Mouse (Mus musculus): ENCODE data around the gene Rundc3b.
A peak's percentile ranks its signal among the peaks of the same experiment; 100 is the strongest.

The Rundc3b gene

GRCm38 (mm10) chr5:8622596-8623231, at the start of gene Rundc3b:
Gene Rundc3b, minus strand, starts transcription at chr5:8622952.
- peak; percentile 45 for DNase-seq (ENCODE audit: low spot score)

GRCm38 (mm10) chr5:8669606-8670005, 46.9 kb upstream of the Rundc3b start:
- DNase-seq (ENCODE audit: low spot score) = no peak

GRCm38 (mm10) chr5:8667758-8668474, 45.2 kb upstream of the Rundc3b start:
- no peak for DNase-seq (ENCODE audit: low spot score)

- DNase-seq (ENCODE audit: low spot score) = no peak
Observed at GRCm38 (mm10) chr5:8664678-8665077, 41.9 kb upstream of the Rundc3b start.

- DNase-seq (ENCODE audit: low spot score) = no peak
Observed at GRCm38 (mm10) chr5:8660738-8661151, 38.0 kb upstream of the Rundc3b start.

- no peak for DNase-seq (ENCODE audit: low spot score)
Observed at GRCm38 (mm10) chr5:8659911-8660737, 37.4 kb upstream of the Rundc3b start, which contains the start of gene Abcb1a. Gene Abcb1a, plus strand, starts transcription at chr5:8660077.

GRCm38 (mm10) chr5:8652085-8652484, 29.3 kb upstream of the Rundc3b start:
- DNase-seq (ENCODE audit: low spot score) = no peak

GRCm38 (mm10) chr5:8648774-8649173, 26.0 kb upstream of the Rundc3b start:
- DNase-seq (ENCODE audit: low spot score) = no peak

GRCm38 (mm10) chr5:8648300-8648699, 25.5 kb upstream of the Rundc3b start:
- DNase-seq (ENCODE audit: low spot score) = no peak

GRCm38 (mm10) chr5:8634489-8634975, 11.8 kb upstream of the Rundc3b start:
- no peak for DNase-seq (ENCODE audit: low spot score)

GRCm38 (mm10) chr5:8632901-8633300, 10.1 kb upstream of the Rundc3b start:
- no peak for DNase-seq (ENCODE audit: low spot score)

- peak; percentile 10 for DNase-seq (ENCODE audit: low spot score)
Observed at GRCm38 (mm10) chr5:8622071-8622595, 619 bp downstream of the Rundc3b start.

- no peak for DNase-seq (ENCODE audit: low spot score)
Observed at GRCm38 (mm10) chr5:8571118-8571517, 51.6 kb downstream of the Rundc3b start.

- DNase-seq (ENCODE audit: low spot score) = no peak
Observed at GRCm38 (mm10) chr5:8566867-8567266, 55.9 kb downstream of the Rundc3b start.

- no peak for DNase-seq (ENCODE audit: low spot score)
Observed at GRCm38 (mm10) chr5:8544512-8544911, 78.2 kb downstream of the Rundc3b start.

GRCm38 (mm10) chr5:8542631-8543207, 80.0 kb downstream of the Rundc3b start:
- no peak for DNase-seq (ENCODE audit: low spot score)

- no peak for DNase-seq (ENCODE audit: low spot score)
Observed at GRCm38 (mm10) chr5:8541120-8542117, 81.3 kb downstream of the Rundc3b start.

GRCm38 (mm10) chr5:8519006-8519405, 103.7 kb downstream of the Rundc3b start:
- no peak for DNase-seq (ENCODE audit: low spot score)

- DNase-seq (ENCODE audit: low spot score) = no peak
Observed at GRCm38 (mm10) chr5:8491778-8492177, 131.0 kb downstream of the Rundc3b start.

- no peak for DNase-seq (ENCODE audit: low spot score)
Observed at GRCm38 (mm10) chr5:8489471-8490110, 133.2 kb downstream of the Rundc3b start.
